In genomic region chr13:54503278-54503603, GRCm38 (mm10) we compare ENCODE assay signal across 8 mouse cellular contexts. TPM values are rescaled to one million over a fixed set of nuclear protein-coding genes. Genes with fewer than 3 reads are reported as not detected.
DNase-seq lines count a peak whose midpoint lies in the region; ATAC-seq and TF ChIP-seq lines count a peak whose summit lies in the region.

No protein-coding gene starts in this region.

- H3K27me3 ChIP-seq in kidney, adult 2 months (replicated peaks; ENCODE audit: control insufficient read depth, insufficient read depth, low read length) = no peaks in the 10 kb centered on the region
- no peaks in the 10 kb centered on the region for H3K27me3 ChIP-seq in hindbrain, embryonic 15.5 days
- no peaks in the 10 kb centered on the region for H3K27me3 ChIP-seq in midbrain, embryonic 14.5 days (ENCODE audit: control insufficient read depth, insufficient read depth, low read length)

- no peak for DNase-seq in kidney, adult 2 months
- DNase-seq in kidney, adult 8-10 months = no peak
- DNase-seq in midbrain, embryonic 14.5 days = no peak
- no peak for DNase-seq in urinary bladder, postnatal 10 days (ENCODE audit: low spot score)
- DNase-seq in cerebellum, postnatal 36 days = no peak
- DNase-seq in frontal cortex, postnatal 36 days (ENCODE audit: low spot score in 2 of 2) = no peak

- H3K27ac ChIP-seq in kidney, adult 2 months (ENCODE audit: insufficient read depth, low read depth, low read length) = no peak overlapping the region
- H3K27ac ChIP-seq in bone marrow macrophage, adult 2 months (ENCODE audit: insufficient read depth, low read depth, low read length) = no peak overlapping the region
- H3K27ac ChIP-seq in hindbrain, embryonic 15.5 days (replicated peaks) = peak overlapping the region; percentile 78
- H3K27ac ChIP-seq in midbrain, embryonic 14.5 days (replicated peaks; ENCODE audit: low read depth, low read length) = peak overlapping the region; percentile 83

- ATAC-seq in hindbrain, embryonic 15.5 days (ENCODE audit: low FRiP score, low read depth) = peak; percentile 79
- peak; percentile 62 for ATAC-seq in midbrain, embryonic 14.5 days (ENCODE audit: low FRiP score, low TSS enrichment)

- peaks cover 6% of the 10 kb centered on the region; the same call in 1 of the 2 replicates for H3K4me1 ChIP-seq in kidney, adult 2 months (ENCODE audit: control insufficient read depth, insufficient read depth, low read length)
- peaks cover 2% of the 10 kb centered on the region; the same call in 1 of the 2 replicates for H3K4me1 ChIP-seq in bone marrow macrophage, adult 2 months (ENCODE audit: control insufficient read depth, insufficient read depth, low read length)
- H3K4me1 ChIP-seq in hindbrain, embryonic 15.5 days (replicated peaks) = peaks cover 20% of the 10 kb centered on the region
- peaks cover 16% of the 10 kb centered on the region for H3K4me1 ChIP-seq in midbrain, embryonic 14.5 days (ENCODE audit: control insufficient read depth, insufficient read depth, low read length)

- H3K4me2 ChIP-seq in hindbrain, embryonic 15.5 days = peak overlapping the region; percentile 76
- H3K4me2 ChIP-seq in midbrain, embryonic 14.5 days (ENCODE audit: low read length) = peak overlapping the region; percentile 61

- no peaks in the 10 kb centered on the region for H3K36me3 ChIP-seq in kidney, adult 2 months (ENCODE audit: control insufficient read depth, insufficient read depth, low read length)
- no peaks in the 10 kb centered on the region for H3K36me3 ChIP-seq in hindbrain, embryonic 15.5 days
- no peaks in the 10 kb centered on the region for H3K36me3 ChIP-seq in midbrain, embryonic 14.5 days (ENCODE audit: control insufficient read depth, insufficient read depth, low read length)

- no peak for TF ChIP-seq CTCF in kidney, adult 2 months (conservative IDR thresholded peaks at IDR 0.05; ENCODE audit: insufficient read depth, insufficient read length, low read depth, low read length)
- no peak for TF ChIP-seq CTCF in bone marrow macrophage, adult 2 months (IDR thresholded peaks at IDR 0.05; ENCODE audit: low read depth, low read length)

- peak overlapping the region; percentile 83 for H3K9ac ChIP-seq in hindbrain, embryonic 15.5 days
- peak overlapping the region; percentile 87 for H3K9ac ChIP-seq in midbrain, embryonic 14.5 days (replicated peaks; ENCODE audit: low read length)

- H3K4me3 ChIP-seq in kidney, adult 2 months (ENCODE audit: insufficient read depth, low read depth, low read length) = peak overlapping the region; percentile 64
- peak overlapping the region; percentile 69 for H3K4me3 ChIP-seq in bone marrow macrophage, adult 2 months (ENCODE audit: insufficient read depth, low read length)
- peak overlapping the region; percentile 68 for H3K4me3 ChIP-seq in hindbrain, embryonic 15.5 days
- H3K4me3 ChIP-seq in midbrain, embryonic 14.5 days (replicated peaks; ENCODE audit: low read depth, low read length) = peak overlapping the region; percentile 77

- WGBS in kidney, adult 2 months = 2% methylated on average over 14 of the region's 14 CpGs
- 0% methylated on average over 14 of the region's 14 CpGs for WGBS in hindbrain, embryonic 15.5 days
- 1% methylated on average over 14 of the region's 14 CpGs for WGBS in midbrain, embryonic 14.5 days

- H3K9me3 ChIP-seq in hindbrain, embryonic 15.5 days = no peaks in the 10 kb centered on the region
- H3K9me3 ChIP-seq in midbrain, embryonic 14.5 days (ENCODE audit: control insufficient read depth, low read length) = no peaks in the 10 kb centered on the region

- TF ChIP-seq POLR2A in kidney, adult 2 months (IDR thresholded peaks at IDR 0.05; ENCODE audit: low read depth, low read length) = no peak
- no peak for TF ChIP-seq POLR2A in bone marrow macrophage, adult 2 months (IDR thresholded peaks at IDR 0.05; ENCODE audit: borderline replicate concordance, low read depth, low read length)

RNA-seq across cellular contexts. Expression of gene Simc1, which starts 0.3 kb away (rescaled TPM):
- polyA plus RNA-seq in kidney, adult 2 months (2012; rRNA removed) = 7.5 and 9.1 TPM in 2 replicates
- 3.6 and 4.3 TPM in 2 replicates for polyA plus RNA-seq in bone marrow macrophage, adult 2 months (2012; ENCODE audit: insufficient read depth, insufficient read length, missing spikeins)
- 22.4 and 24.2 TPM in 2 replicates for polyA plus RNA-seq in hindbrain, embryonic 15.5 days (2015; fragmentation: Nextera tagmentation; extraction: Ambion mirVana)
- 23.3 and 27.9 TPM in 2 replicates for polyA plus RNA-seq in midbrain, embryonic 14.5 days (2014; fragmentation: Nextera tagmentation; extraction: Ambion mirVana)

RNA-seq across cellular contexts. Expression of gene Thoc3, which starts 34.6 kb away (rescaled TPM):
- 20.3 and 28.2 TPM in 2 replicates for polyA plus RNA-seq in kidney, adult 2 months (2012; rRNA removed)
- polyA plus RNA-seq in bone marrow macrophage, adult 2 months (2012; ENCODE audit: insufficient read depth, insufficient read length, missing spikeins) = 18.2 and 19.6 TPM in 2 replicates
- 97.1 and 102 TPM in 2 replicates for polyA plus RNA-seq in hindbrain, embryonic 15.5 days (2015; fragmentation: Nextera tagmentation; extraction: Ambion mirVana)
- polyA plus RNA-seq in midbrain, embryonic 14.5 days (2014; fragmentation: Nextera tagmentation; extraction: Ambion mirVana) = 114 and 121 TPM in 2 replicates

Comparison
In these comparisons a context has a peak if more than half of its experiments do, and no peak if none do; other contexts are left out.
1. H3K27ac ChIP-seq: peak in hindbrain, embryonic 15.5 days (single experiment) and midbrain, embryonic 14.5 days (single experiment); none in kidney, adult 2 months (single experiment) and bone marrow macrophage, adult 2 months (single experiment).
2. Peak in every context shown above with its lines, with median percentiles within 50 percentile points of each other: H3K4me3 ChIP-seq.